Mouse (Mus musculus): Measurements from ENCODE around the gene Zp3.

DNA sequence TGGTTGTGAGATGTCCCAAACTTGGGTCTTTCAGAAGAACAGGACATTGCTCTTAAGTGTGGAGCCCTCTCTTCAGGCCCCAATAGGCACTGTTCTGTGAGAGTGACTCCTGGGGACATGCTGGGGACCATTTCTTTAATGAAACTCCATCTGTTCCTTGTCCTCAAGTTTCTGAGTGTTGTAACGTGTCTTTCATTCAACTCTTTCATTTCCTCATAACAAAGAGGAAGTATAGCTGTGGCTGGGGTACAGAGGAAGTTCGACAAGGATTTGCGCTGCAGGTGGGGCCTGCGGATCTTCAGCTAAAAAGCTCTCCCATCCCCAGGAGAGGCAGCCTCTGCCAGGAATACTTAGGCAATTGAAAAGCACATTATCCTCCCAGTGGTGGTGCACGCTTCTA lies 10.7 kb downstream of the Zp3 start:
- TF ChIP-seq CEBPB (IDR thresholded peaks at IDR 0.05; ENCODE audit: low read depth) = no peak
- TF ChIP-seq MYOD1 (IDR thresholded peaks at IDR 0.05; ENCODE audit: control insufficient read depth, insufficient read length, low read depth) = no peak
- no peak for TF ChIP-seq CTCF (IDR thresholded peaks at IDR 0.05; ENCODE audit: control insufficient read depth, insufficient read depth, insufficient read length)
- TF ChIP-seq MAX (IDR thresholded peaks at IDR 0.05) = no peak
- TF ChIP-seq MYOG (IDR thresholded peaks at IDR 0.05; ENCODE audit: control insufficient read depth, extremely low read depth, insufficient read length) = no peak
